Mouse (Mus musculus) lung, adult 2 months (tissue): ENCODE measurements around the gene 1700069L16Rik.

ENCODE experiments used
- CTCF ChIP-seq: fragments of 200-500 bp; IDR thresholded peaks from 2 replicates; pipeline ENCODE4 v1.5.1; 2011; ENCODE audit warnings: mild to moderate bottlenecking, low read length, control low read depth; ENCODE audit not compliant: insufficient read depth
- POLR2A ChIP-seq: fragments of 200-500 bp; IDR thresholded peaks from 2 replicates; pipeline ENCODE4 v1.6.1; 2011; ENCODE audit warnings: low read depth, mild to moderate bottlenecking, control low read depth, low read length, borderline replicate concordance; ENCODE audit errors: extremely low read depth

DNA sequence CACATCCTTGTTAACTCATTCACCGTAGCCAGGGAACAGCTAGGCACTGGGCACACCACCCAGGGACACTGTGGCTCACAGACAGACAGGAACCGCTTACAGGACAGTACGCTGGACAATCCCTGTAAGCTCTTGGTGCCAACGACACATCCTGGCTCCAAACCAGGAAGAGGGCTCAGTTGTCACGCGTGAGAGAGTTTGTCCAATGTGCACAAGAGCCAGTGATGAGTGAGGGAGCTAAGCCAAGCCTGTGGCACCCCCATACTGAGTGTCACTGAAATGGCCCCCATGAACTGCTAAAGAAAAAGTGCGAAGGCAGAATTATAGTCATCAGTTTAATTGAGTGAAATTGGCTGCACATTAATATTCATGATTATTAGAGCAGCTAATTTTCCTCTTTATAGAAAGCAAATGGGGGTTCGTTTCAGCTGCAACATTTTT lies 5.3 kb downstream of the 1700069L16Rik start:
- TF ChIP-seq CTCF, result no peak
- no peak for TF ChIP-seq POLR2A
